Mouse (Mus musculus): ENCODE measurements around the gene Kcnc2. TPM values are rescaled to one million over a fixed set of nuclear protein-coding genes. Genes with fewer than 3 reads are reported as not detected.

The Kcnc2 gene
- polyA plus RNA-seq, 1 experiment from 2014 or later, result 5.7 TPM

GRCm38 (mm10) chr10:112436950-112437349 is 166.0 kb downstream of the Kcnc2 start:
- no peaks in the 10 kb centered on the region for H3K27me3 ChIP-seq (replicated peaks; ENCODE audit: control insufficient read depth, insufficient read depth, low read length)
- H3K27ac ChIP-seq (ENCODE audit: low read length), result no peak overlapping the region
- no peaks in the 10 kb centered on the region for H3K36me3 ChIP-seq (ENCODE audit: control insufficient read depth, insufficient read depth)
- H3K9ac ChIP-seq (replicated peaks; ENCODE audit: low read depth, low read length), result no peak overlapping the region
- H3K4me1 ChIP-seq (replicated peaks; ENCODE audit: control insufficient read depth, insufficient read depth, low read length), result no peaks in the 10 kb centered on the region
- 91% methylated on average over 2 of the region's 2 CpGs for WGBS
- H3K4me2 ChIP-seq (ENCODE audit: low read length), result no peak overlapping the region
- H3K4me3 ChIP-seq (replicated peaks; ENCODE audit: low read length), result no peak overlapping the region
- ATAC-seq, result no peak
- no peaks in the 10 kb centered on the region for H3K9me3 ChIP-seq (ENCODE audit: control insufficient read depth, low read length)

GRCm38 (mm10) chr10:112444640-112445039 is 173.7 kb downstream of the Kcnc2 start:
- H3K4me1 ChIP-seq (replicated peaks; ENCODE audit: control insufficient read depth, insufficient read depth, low read length), result no peaks in the 10 kb centered on the region
- H3K27me3 ChIP-seq (replicated peaks; ENCODE audit: control insufficient read depth, insufficient read depth, low read length), result no peaks in the 10 kb centered on the region
- no peak overlapping the region for H3K9ac ChIP-seq (replicated peaks; ENCODE audit: low read depth, low read length)
- H3K4me2 ChIP-seq (ENCODE audit: low read length), result no peak overlapping the region
- no peak overlapping the region for H3K4me3 ChIP-seq (replicated peaks; ENCODE audit: low read length)
- H3K36me3 ChIP-seq (ENCODE audit: control insufficient read depth, insufficient read depth), result no peaks in the 10 kb centered on the region
- no peaks in the 10 kb centered on the region for H3K9me3 ChIP-seq (ENCODE audit: control insufficient read depth, low read length)
- ATAC-seq, result no peak
- 70% methylated on average over 4 of the region's 4 CpGs for WGBS
- H3K27ac ChIP-seq (ENCODE audit: low read length), result no peak overlapping the region

GRCm38 (mm10) chr10:112450910-112451309 is 180.0 kb downstream of the Kcnc2 start:
- Histone ChIP-seq H3K4me2 (ENCODE audit: low read length) (no peak overlapping the region), H3K4me1 (replicated peaks; ENCODE audit: control insufficient read depth, insufficient read depth, low read length) (no peaks in the 10 kb centered on the region), H3K27ac (ENCODE audit: low read length) (no peak overlapping the region), H3K36me3 (ENCODE audit: control insufficient read depth, insufficient read depth) (no peaks in the 10 kb centered on the region; the same call in 1 of the 2 replicates), H3K9ac (replicated peaks; ENCODE audit: low read depth, low read length) (no peak overlapping the region), H3K27me3 (replicated peaks; ENCODE audit: control insufficient read depth, insufficient read depth, low read length) (no peaks in the 10 kb centered on the region), H3K9me3 (ENCODE audit: control insufficient read depth, low read length) (peaks cover 6% of the 10 kb centered on the region; the same call in 1 of the 2 replicates), H3K4me3 (replicated peaks; ENCODE audit: low read length) (no peak overlapping the region)
- WGBS, result 86% methylated on average over 5 of the region's 5 CpGs
- ATAC-seq, result no peak

GRCm38 (mm10) chr10:112468689-112469384 is 197.9 kb downstream of the Kcnc2 start:
- no peak overlapping the region for H3K4me2 ChIP-seq (ENCODE audit: low read length)
- 86% methylated on average over 6 of the region's 6 CpGs for WGBS
- H3K4me1 ChIP-seq (replicated peaks; ENCODE audit: control insufficient read depth, insufficient read depth, low read length), result no peaks in the 10 kb centered on the region
- no peaks in the 10 kb centered on the region for H3K36me3 ChIP-seq (ENCODE audit: control insufficient read depth, insufficient read depth)
- H3K9me3 ChIP-seq (ENCODE audit: control insufficient read depth, low read length), result no peaks in the 10 kb centered on the region
- no peaks in the 10 kb centered on the region for H3K27me3 ChIP-seq (replicated peaks; ENCODE audit: control insufficient read depth, insufficient read depth, low read length)
- no peak for ATAC-seq
- H3K27ac ChIP-seq (ENCODE audit: low read length), result no peak overlapping the region
- no peak overlapping the region for H3K4me3 ChIP-seq (replicated peaks; ENCODE audit: low read length)
- no peak overlapping the region for H3K9ac ChIP-seq (replicated peaks; ENCODE audit: low read depth, low read length)

GRCm38 (mm10) chr10:112474122-112474810 is 203.3 kb downstream of the Kcnc2 start:
- Histone ChIP-seq H3K4me3 (replicated peaks; ENCODE audit: low read length) (no peak overlapping the region), H3K36me3 (ENCODE audit: control insufficient read depth, insufficient read depth) (no peaks in the 10 kb centered on the region), H3K27ac (ENCODE audit: low read length) (no peak overlapping the region), H3K4me1 (replicated peaks; ENCODE audit: control insufficient read depth, insufficient read depth, low read length) (no peaks in the 10 kb centered on the region), H3K4me2 (ENCODE audit: low read length) (no peak overlapping the region), H3K27me3 (replicated peaks; ENCODE audit: control insufficient read depth, insufficient read depth, low read length) (no peaks in the 10 kb centered on the region), H3K9ac (replicated peaks; ENCODE audit: low read depth, low read length) (no peak overlapping the region), H3K9me3 (ENCODE audit: control insufficient read depth, low read length) (no peaks in the 10 kb centered on the region)
- ATAC-seq, result no peak
- WGBS, result 94% methylated on average over 6 of the region's 6 CpGs

- Histone ChIP-seq H3K36me3 (ENCODE audit: control insufficient read depth, insufficient read depth) (no peaks in the 10 kb centered on the region), H3K9me3 (ENCODE audit: control insufficient read depth, low read length) (no peaks in the 10 kb centered on the region), H3K4me1 (replicated peaks; ENCODE audit: control insufficient read depth, insufficient read depth, low read length) (no peaks in the 10 kb centered on the region), H3K4me2 (ENCODE audit: low read length) (no peak overlapping the region), H3K27ac (ENCODE audit: low read length) (no peak overlapping the region), H3K9ac (replicated peaks; ENCODE audit: low read depth, low read length) (no peak overlapping the region), H3K27me3 (replicated peaks; ENCODE audit: control insufficient read depth, insufficient read depth, low read length) (no peaks in the 10 kb centered on the region), H3K4me3 (replicated peaks; ENCODE audit: low read length) (no peak overlapping the region)
- 87% methylated on average over 2 of the region's 2 CpGs for WGBS
- no peak for ATAC-seq
Measured at GRCm38 (mm10) chr10:112481461-112481860, 210.5 kb downstream of the Kcnc2 start.

- Histone ChIP-seq H3K9ac (replicated peaks; ENCODE audit: low read depth, low read length) (no peak overlapping the region), H3K9me3 (ENCODE audit: control insufficient read depth, low read length) (no peaks in the 10 kb centered on the region), H3K4me2 (ENCODE audit: low read length) (no peak overlapping the region), H3K4me3 (replicated peaks; ENCODE audit: low read length) (no peak overlapping the region), H3K36me3 (ENCODE audit: control insufficient read depth, insufficient read depth) (no peaks in the 10 kb centered on the region), H3K27ac (ENCODE audit: low read length) (no peak overlapping the region), H3K27me3 (replicated peaks; ENCODE audit: control insufficient read depth, insufficient read depth, low read length) (no peaks in the 10 kb centered on the region), H3K4me1 (replicated peaks; ENCODE audit: control insufficient read depth, insufficient read depth, low read length) (no peaks in the 10 kb centered on the region)
- WGBS, result 93% methylated on average over 9 of the region's 9 CpGs
- ATAC-seq, result no peak
Measured at GRCm38 (mm10) chr10:112481921-112482607, 211.1 kb downstream of the Kcnc2 start.

- H3K4me2 ChIP-seq (ENCODE audit: low read length), result no peak overlapping the region
- no peaks in the 10 kb centered on the region for H3K4me1 ChIP-seq (replicated peaks; ENCODE audit: control insufficient read depth, insufficient read depth, low read length)
- no peak overlapping the region for H3K4me3 ChIP-seq (replicated peaks; ENCODE audit: low read length)
- H3K27ac ChIP-seq (ENCODE audit: low read length), result no peak overlapping the region
- no peaks in the 10 kb centered on the region for H3K9me3 ChIP-seq (ENCODE audit: control insufficient read depth, low read length)
- ATAC-seq, result no peak
- H3K27me3 ChIP-seq (replicated peaks; ENCODE audit: control insufficient read depth, insufficient read depth, low read length), result no peaks in the 10 kb centered on the region
- no peaks in the 10 kb centered on the region for H3K36me3 ChIP-seq (ENCODE audit: control insufficient read depth, insufficient read depth)
- H3K9ac ChIP-seq (replicated peaks; ENCODE audit: low read depth, low read length), result no peak overlapping the region
- 87% methylated on average over 11 of the region's 11 CpGs for WGBS
Measured at GRCm38 (mm10) chr10:112484387-112485105, 213.6 kb downstream of the Kcnc2 start.

- Histone ChIP-seq H3K9ac (replicated peaks; ENCODE audit: low read depth, low read length) (no peak overlapping the region), H3K9me3 (ENCODE audit: control insufficient read depth, low read length) (no peaks in the 10 kb centered on the region), H3K4me3 (replicated peaks; ENCODE audit: low read length) (no peak overlapping the region), H3K4me1 (replicated peaks; ENCODE audit: control insufficient read depth, insufficient read depth, low read length) (no peaks in the 10 kb centered on the region), H3K27me3 (replicated peaks; ENCODE audit: control insufficient read depth, insufficient read depth, low read length) (no peaks in the 10 kb centered on the region), H3K27ac (ENCODE audit: low read length) (no peak overlapping the region), H3K36me3 (ENCODE audit: control insufficient read depth, insufficient read depth) (no peaks in the 10 kb centered on the region), H3K4me2 (ENCODE audit: low read length) (no peak overlapping the region)
- ATAC-seq, result no peak
Measured at GRCm38 (mm10) chr10:112485819-112486218, 214.9 kb downstream of the Kcnc2 start.

Data from forebrain, embryonic 16.5 days (tissue).